Mouse (Mus musculus): ENCODE results near the gene Col2a1. TPM values are rescaled to one million over a fixed set of nuclear protein-coding genes. Genes with fewer than 3 reads are reported as not detected.
A peak's percentile ranks its signal among the peaks of the same experiment; 100 is the strongest.

Gene Col2a1
- polyA plus RNA-seq, 1 experiment from 2014 or later = 186 TPM

- 93% methylated on average over 6 of the region's 6 CpGs for WGBS
- DNase-seq (ENCODE audit: low spot score) = no peak
These were observed 31.9 kb downstream of the Col2a1 start for GRCm38 (mm10) chr15:97972580-97972979.

GRCm38 (mm10) chr15:97970299-97970698 lies 34.2 kb downstream of the Col2a1 start:
- no peak for DNase-seq (ENCODE audit: low spot score)
- WGBS = 37% methylated on average over 6 of the region's 6 CpGs

More at GRCm38 (mm10) chr15:97972580-97972979, 31.9 kb downstream of the Col2a1 start:
- H3K27ac ChIP-seq = no peak overlapping the region
- H3K9me3 ChIP-seq (replicated peaks) = no peaks in the 10 kb centered on the region
- no peak overlapping the region for H3K4me3 ChIP-seq
- H3K27me3 ChIP-seq (ENCODE audit: low read depth, poor library complexity, severe bottlenecking) = no peaks in the 10 kb centered on the region
- H3K4me1 ChIP-seq = peaks cover 16% of the 10 kb centered on the region
- H3K36me3 ChIP-seq = peaks cover 30% of the 10 kb centered on the region

GRCm38 (mm10) chr15:97965311-97966045 lies 39.0 kb downstream of the Col2a1 start:
- H3K4me3 ChIP-seq = no peak overlapping the region; the same call in 1 of the 2 replicates
- DNase-seq (ENCODE audit: low spot score) = no peak
- peaks cover 24% of the 10 kb centered on the region for H3K4me1 ChIP-seq
- no peaks in the 10 kb centered on the region for H3K36me3 ChIP-seq
- WGBS = 73% methylated on average over 17 of the region's 17 CpGs
- H3K9me3 ChIP-seq (replicated peaks) = no peaks in the 10 kb centered on the region
- no peak overlapping the region for H3K27ac ChIP-seq
- H3K27me3 ChIP-seq (ENCODE audit: low read depth, poor library complexity, severe bottlenecking) = no peaks in the 10 kb centered on the region

More at GRCm38 (mm10) chr15:97970299-97970698, 34.2 kb downstream of the Col2a1 start:
- Histone ChIP-seq H3K27ac (no peak overlapping the region), H3K9me3 (replicated peaks) (no peaks in the 10 kb centered on the region), H3K36me3 (peaks cover 7% of the 10 kb centered on the region), H3K4me3 (no peak overlapping the region), H3K27me3 (ENCODE audit: low read depth, poor library complexity, severe bottlenecking) (no peaks in the 10 kb centered on the region), H3K4me1 (peaks cover 20% of the 10 kb centered on the region)

- Histone ChIP-seq H3K4me3 (peak overlapping the region; percentile 65), H3K4me1 (peaks cover 18% of the 10 kb centered on the region), H3K9me3 (replicated peaks) (no peaks in the 10 kb centered on the region), H3K27ac (peak overlapping the region; percentile 90), H3K36me3 (no peaks in the 10 kb centered on the region), H3K27me3 (ENCODE audit: low read depth, poor library complexity, severe bottlenecking) (no peaks in the 10 kb centered on the region)
- DNase-seq (ENCODE audit: low spot score) = no peak
- WGBS = 28% methylated on average over 7 of the region's 7 CpGs
These were observed 39.7 kb downstream of the Col2a1 start for GRCm38 (mm10) chr15:97964836-97965187.

- H3K27me3 ChIP-seq (ENCODE audit: low read depth, poor library complexity, severe bottlenecking) = no peaks in the 10 kb centered on the region
- peak within 1 kb of the TSS; percentile 90 for H3K27ac ChIP-seq
- no peaks in the 10 kb centered on the region for H3K36me3 ChIP-seq
- under 1% methylated on average over 67 of the region's 67 CpGs for WGBS
- no peaks in the 10 kb centered on the region for H3K9me3 ChIP-seq (replicated peaks)
- peak within 1 kb of the TSS; percentile 65 for H3K4me3 ChIP-seq
- peak; percentile 97 for DNase-seq (ENCODE audit: low spot score)
- peaks cover 18% of the 10 kb centered on the region for H3K4me1 ChIP-seq
These were observed 40.3 kb downstream of the Col2a1 start, which contains the start of gene Tmem106c for GRCm38 (mm10) chr15:97963989-97964835. TSS of gene Tmem106c (plus strand) at chr15:97964200.

- peak overlapping the region; percentile 90 for H3K27ac ChIP-seq
- H3K4me1 ChIP-seq = peaks cover 18% of the 10 kb centered on the region
- H3K4me3 ChIP-seq = peak overlapping the region; percentile 65
- no peaks in the 10 kb centered on the region for H3K36me3 ChIP-seq
- no peaks in the 10 kb centered on the region for H3K27me3 ChIP-seq (ENCODE audit: low read depth, poor library complexity, severe bottlenecking)
- no peak for DNase-seq (ENCODE audit: low spot score)
- WGBS = 15% methylated on average over 13 of the region's 13 CpGs
- no peaks in the 10 kb centered on the region for H3K9me3 ChIP-seq (replicated peaks)
These were observed 41.0 kb downstream of the Col2a1 start for GRCm38 (mm10) chr15:97963329-97963988.

GRCm38 (mm10) chr15:97956416-97956815 lies 48.1 kb downstream of the Col2a1 start:
- no peaks in the 10 kb centered on the region for H3K36me3 ChIP-seq
- DNase-seq (ENCODE audit: low spot score) = no peak
- peak overlapping the region; percentile 26; the same call in 1 of the 2 replicates for H3K27ac ChIP-seq
- peaks cover 7% of the 10 kb centered on the region; the same call in 1 of the 2 replicates for H3K27me3 ChIP-seq (ENCODE audit: low read depth, poor library complexity, severe bottlenecking)
- no peak overlapping the region for H3K4me3 ChIP-seq
- 70% methylated on average over 11 of the region's 11 CpGs for WGBS
- peaks cover 29% of the 10 kb centered on the region for H3K4me1 ChIP-seq
- no peaks in the 10 kb centered on the region for H3K9me3 ChIP-seq (replicated peaks)

GRCm38 (mm10) chr15:97955742-97956141 lies 48.8 kb downstream of the Col2a1 start:
- H3K9me3 ChIP-seq (replicated peaks) = no peaks in the 10 kb centered on the region
- no peak for DNase-seq (ENCODE audit: low spot score)
- peaks cover 29% of the 10 kb centered on the region for H3K4me1 ChIP-seq
- H3K36me3 ChIP-seq = no peaks in the 10 kb centered on the region
- peaks cover 9% of the 10 kb centered on the region; the same call in 1 of the 2 replicates for H3K27me3 ChIP-seq (ENCODE audit: low read depth, poor library complexity, severe bottlenecking)
- 0 out of 2 replicates have a peak overlapping the region, but pooled peaks have one; percentile 42 for H3K27ac ChIP-seq
- WGBS = 33% methylated on average over 4 of the region's 4 CpGs
- no peak overlapping the region for H3K4me3 ChIP-seq

GRCm38 (mm10) chr15:97955286-97955685 lies 49.2 kb downstream of the Col2a1 start:
- DNase-seq (ENCODE audit: low spot score) = no peak
- H3K27ac ChIP-seq = peak overlapping the region; percentile 42
- WGBS = 68% methylated on average over 1 of the region's 1 CpGs
- peaks cover 9% of the 10 kb centered on the region; the same call in 1 of the 2 replicates for H3K27me3 ChIP-seq (ENCODE audit: low read depth, poor library complexity, severe bottlenecking)
- H3K4me1 ChIP-seq = peaks cover 29% of the 10 kb centered on the region
- H3K9me3 ChIP-seq (replicated peaks) = no peaks in the 10 kb centered on the region
- H3K36me3 ChIP-seq = no peaks in the 10 kb centered on the region
- H3K4me3 ChIP-seq = no peak overlapping the region

GRCm38 (mm10) chr15:97954671-97955070 lies 49.8 kb downstream of the Col2a1 start:
- DNase-seq (ENCODE audit: low spot score) = no peak
- Histone ChIP-seq H3K27me3 (ENCODE audit: low read depth, poor library complexity, severe bottlenecking) (peaks cover 10% of the 10 kb centered on the region; the same call in 1 of the 2 replicates), H3K27ac (no peak overlapping the region), H3K36me3 (no peaks in the 10 kb centered on the region), H3K4me1 (peaks cover 30% of the 10 kb centered on the region), H3K9me3 (replicated peaks) (no peaks in the 10 kb centered on the region), H3K4me3 (no peak overlapping the region)
- 84% methylated on average over 8 of the region's 8 CpGs for WGBS

- H3K4me3 ChIP-seq = no peak overlapping the region
- 70% methylated on average over 4 of the region's 4 CpGs for WGBS
- H3K27ac ChIP-seq = no peak overlapping the region
- H3K36me3 ChIP-seq = no peaks in the 10 kb centered on the region
- H3K4me1 ChIP-seq = peaks cover 41% of the 10 kb centered on the region
- H3K27me3 ChIP-seq (ENCODE audit: low read depth, poor library complexity, severe bottlenecking) = peaks cover 19% of the 10 kb centered on the region; the same call in 1 of the 2 replicates
- DNase-seq (ENCODE audit: low spot score) = no peak
- no peaks in the 10 kb centered on the region for H3K9me3 ChIP-seq (replicated peaks)
These were observed 51.7 kb downstream of the Col2a1 start for GRCm38 (mm10) chr15:97952889-97953189.

- H3K27me3 ChIP-seq (ENCODE audit: low read depth, poor library complexity, severe bottlenecking) = peaks cover 19% of the 10 kb centered on the region; the same call in 1 of the 2 replicates
- H3K4me3 ChIP-seq = peak overlapping the region; percentile 6; the same call in 1 of the 2 replicates
- no peak overlapping the region for H3K27ac ChIP-seq
- peaks cover 41% of the 10 kb centered on the region for H3K4me1 ChIP-seq
- peak; percentile 85 for DNase-seq (ENCODE audit: low spot score)
- no peaks in the 10 kb centered on the region for H3K9me3 ChIP-seq (replicated peaks)
- no peaks in the 10 kb centered on the region for H3K36me3 ChIP-seq
- WGBS = 17% methylated on average over 16 of the region's 16 CpGs
These were observed 52.2 kb downstream of the Col2a1 start for GRCm38 (mm10) chr15:97952137-97952888.
